Mouse (Mus musculus) midbrain, embryonic 11.5 days (tissue): ENCODE measurements at regions not wholly inside any gene's neighbourhood (a gene's known extent, or its start where the extent isn't known, plus 50 kb on each side); places are given as distances from the start of the nearest gene placed in this dataset.

ENCODE experiments used
- ATAC-seq: fragments of 200-750 bp; cut with Nextera tagmentation; 2 replicates; pipeline ENCODE4 v1.8.0; 2017; ENCODE audit warnings: moderate TSS enrichment, moderate library complexity; ENCODE audit not compliant: low FRiP score
- DNase-seq: peaks from one replicate; pipeline ENCODE4 v3.0.0; 2015; ENCODE audit warnings: low spot score; ENCODE audit errors: missing footprints
- H3K27ac ChIP-seq: fragments of 300-500 bp; sonication (generic); 2 replicates; pipeline ENCODE4 v1.5.1; 2014; ENCODE audit warnings: low read depth, low read length
- H3K27me3 ChIP-seq: fragments of 300-500 bp; sonication (generic); 2 replicates; pipeline ENCODE4 v1.6.1; 2014; ENCODE audit warnings: mild to moderate bottlenecking, low read length, moderate library complexity, mixed read lengths; ENCODE audit not compliant: control insufficient read depth, insufficient read depth
- H3K36me3 ChIP-seq: fragments of 300-500 bp; sonication (generic); 2 replicates; pipeline ENCODE4 v1.6.1; 2014; ENCODE audit warnings: mild to moderate bottlenecking, low read length, moderate library complexity, mixed read lengths; ENCODE audit not compliant: control insufficient read depth, insufficient read depth
- H3K4me1 ChIP-seq: fragments of 300-500 bp; sonication (generic); 2 replicates; pipeline ENCODE4 v1.6.1; 2014; ENCODE audit warnings: low read length; ENCODE audit not compliant: control insufficient read depth, insufficient read depth
- H3K4me2 ChIP-seq: fragments of 300-500 bp; sonication (generic); 2 replicates; pipeline ENCODE4 v1.6.1; 2014; ENCODE audit warnings: mild to moderate bottlenecking, moderate library complexity
- H3K4me3 ChIP-seq: fragments of 300-500 bp; sonication (generic); 2 replicates; pipeline ENCODE4 v1.5.1; 2014; ENCODE audit warnings: low read depth, low read length
- H3K9ac ChIP-seq: fragments of 300-500 bp; sonication (generic); 2 replicates; pipeline ENCODE4 v1.6.1; 2014; ENCODE audit warnings: low read length
- H3K9me3 ChIP-seq: fragments of 300-500 bp; sonication (generic); 2 replicates; pipeline ENCODE4 v1.6.1; 2016; ENCODE audit warnings: low read length; ENCODE audit not compliant: control insufficient read depth
- WGBS: fragments of 180-500 bp; shearing (Covaris S2); extraction: QIAGEN DNeasy Blood & Tissue Kit; methylation state at CpG from one replicate; pipeline ENCODE4 v1.1.7; 2014; 5-methylcytosine and 5-hydroxymethylcytosine counted together

DNA sequence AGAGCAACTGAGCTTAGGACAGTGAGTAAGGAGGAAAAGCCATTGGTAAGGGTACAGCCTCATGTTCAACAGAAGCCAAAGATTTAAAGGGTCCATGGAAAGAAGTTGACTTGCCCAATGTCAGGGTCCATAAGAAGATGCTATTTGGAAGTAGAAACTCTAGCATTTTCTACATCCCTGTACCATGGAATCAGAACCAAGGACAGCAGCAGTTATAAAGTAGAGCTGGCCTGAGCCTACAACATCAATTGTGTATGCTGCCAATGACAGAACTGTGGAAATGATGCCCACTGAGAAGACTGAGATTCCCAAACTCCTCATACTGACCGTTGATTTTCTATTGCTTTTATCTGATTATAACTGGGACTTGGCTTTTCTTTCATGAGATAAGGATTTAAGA, 107.0 kb upstream of the Nsun6 start:
- H3K9ac ChIP-seq = no peak overlapping the region
- no peaks in the 10 kb centered on the region for H3K9me3 ChIP-seq
- H3K4me2 ChIP-seq = no peak overlapping the region
- ATAC-seq (no peak), DNase-seq (no peak)
- H3K4me3 ChIP-seq = no peak overlapping the region
- no peak overlapping the region for H3K27ac ChIP-seq
- H3K27me3 ChIP-seq = no peaks in the 10 kb centered on the region
- 91% methylated on average over 1 of the region's 1 CpGs for WGBS
- H3K36me3 ChIP-seq = no peaks in the 10 kb centered on the region
- no peaks in the 10 kb centered on the region for H3K4me1 ChIP-seq

DNA sequence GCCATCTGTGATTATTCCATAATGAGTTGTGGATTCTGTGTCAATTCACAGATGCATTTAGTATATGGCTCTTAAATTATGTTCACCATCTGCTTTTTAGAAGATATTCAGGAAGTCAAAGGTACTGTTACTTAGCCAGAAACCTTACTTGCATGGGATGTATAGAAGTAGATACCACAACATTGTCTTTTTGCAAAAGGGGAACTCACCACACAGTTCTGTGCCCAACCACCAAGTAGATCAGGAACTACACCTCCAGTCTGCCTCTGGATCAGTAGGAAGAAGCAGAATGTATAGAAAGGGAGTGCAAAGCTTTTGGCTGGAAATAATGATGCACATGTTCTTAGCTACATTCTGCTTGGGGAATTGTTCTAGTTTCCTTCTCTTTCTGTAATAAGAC, 102.8 kb upstream of the Nsun6 start:
- Histone ChIP-seq H3K36me3 (no peaks in the 10 kb centered on the region), H3K4me2 (no peak overlapping the region), H3K27me3 (no peaks in the 10 kb centered on the region), H3K4me1 (no peaks in the 10 kb centered on the region), H3K9me3 (no peaks in the 10 kb centered on the region), H3K27ac (no peak overlapping the region), H3K4me3 (no peak overlapping the region), H3K9ac (no peak overlapping the region)
- DNase-seq = no peak
- ATAC-seq = no peak

DNA sequence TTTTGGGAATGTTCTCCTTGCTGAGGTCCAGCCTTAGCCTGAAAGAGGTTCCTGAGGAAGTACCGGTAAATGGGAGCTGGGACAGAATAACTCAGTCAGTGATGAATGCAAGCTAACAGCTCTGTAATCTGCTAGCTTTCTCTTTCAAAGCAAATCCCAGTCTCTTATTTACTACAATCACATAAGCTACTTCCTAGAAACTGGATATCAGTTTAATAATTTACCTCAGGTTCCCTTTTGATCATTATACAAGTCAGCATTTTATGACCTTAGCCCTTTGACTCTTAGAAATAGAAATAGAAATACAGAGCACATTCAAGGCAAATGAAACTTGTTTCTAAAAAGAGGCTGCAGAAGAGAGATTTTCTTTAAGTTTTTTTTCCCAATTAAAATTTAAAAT, 96.0 kb upstream of the Nsun6 start:
- H3K4me2 ChIP-seq = no peak overlapping the region
- DNase-seq = no peak
- H3K4me1 ChIP-seq = no peaks in the 10 kb centered on the region
- no peak overlapping the region for H3K4me3 ChIP-seq
- no peak overlapping the region for H3K9ac ChIP-seq
- no peaks in the 10 kb centered on the region for H3K27me3 ChIP-seq
- no peak for ATAC-seq
- no peaks in the 10 kb centered on the region for H3K36me3 ChIP-seq
- 97% methylated on average over 1 of the region's 1 CpGs for WGBS
- no peaks in the 10 kb centered on the region for H3K9me3 ChIP-seq
- H3K27ac ChIP-seq = no peak overlapping the region

DNA sequence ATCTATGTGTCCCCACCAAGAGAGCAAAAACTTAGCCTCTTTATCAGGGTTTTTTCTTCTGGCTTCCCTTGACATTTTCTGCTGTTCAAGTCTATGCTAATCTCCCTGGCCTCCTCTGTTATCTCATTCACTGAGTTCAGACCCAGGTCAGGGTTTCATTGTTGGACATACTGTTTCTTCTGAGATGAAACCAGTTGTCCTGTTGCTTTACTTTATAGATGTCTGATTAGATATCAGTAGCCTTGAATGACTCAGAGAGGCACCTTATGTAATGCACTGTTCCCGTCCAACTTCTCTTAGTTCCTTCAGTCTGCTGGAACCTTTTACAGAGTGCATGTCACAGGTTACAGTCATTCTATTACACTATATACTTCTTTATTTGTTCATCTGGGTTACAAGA, 93.5 kb upstream of the Nsun6 start:
- Histone ChIP-seq H3K27ac (no peak overlapping the region), H3K4me1 (no peaks in the 10 kb centered on the region), H3K9me3 (no peaks in the 10 kb centered on the region), H3K27me3 (no peaks in the 10 kb centered on the region), H3K9ac (no peak overlapping the region), H3K4me3 (no peak overlapping the region), H3K36me3 (no peaks in the 10 kb centered on the region), H3K4me2 (no peak overlapping the region)
- 83% methylated on average over 1 of the region's 1 CpGs for WGBS
- ATAC-seq (no peak), DNase-seq (no peak)

DNA sequence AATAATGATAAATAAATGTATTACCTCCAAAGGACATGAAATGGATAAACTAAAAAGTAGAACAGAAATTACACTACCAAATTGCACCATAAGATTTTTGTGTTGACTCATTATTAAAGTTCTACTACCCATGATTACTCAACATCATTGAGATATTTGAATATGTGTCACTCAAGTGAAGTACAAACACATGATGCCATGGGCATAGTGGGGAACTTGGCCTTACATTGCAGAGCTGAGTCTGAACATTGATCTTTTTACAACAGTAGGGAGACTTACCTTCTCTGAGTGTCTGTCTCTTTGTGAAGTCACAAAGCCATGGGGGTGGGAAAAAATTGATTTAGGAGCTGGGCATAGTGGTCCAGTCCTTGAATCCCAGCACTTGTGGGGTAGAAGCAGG, 92.1 kb upstream of the Nsun6 start:
- Histone ChIP-seq H3K27ac (no peak overlapping the region), H3K27me3 (no peaks in the 10 kb centered on the region), H3K9ac (no peak overlapping the region), H3K4me3 (no peak overlapping the region), H3K4me2 (no peak overlapping the region), H3K9me3 (no peaks in the 10 kb centered on the region), H3K4me1 (no peaks in the 10 kb centered on the region), H3K36me3 (no peaks in the 10 kb centered on the region)
- DNase-seq (no peak), ATAC-seq (no peak)

DNA sequence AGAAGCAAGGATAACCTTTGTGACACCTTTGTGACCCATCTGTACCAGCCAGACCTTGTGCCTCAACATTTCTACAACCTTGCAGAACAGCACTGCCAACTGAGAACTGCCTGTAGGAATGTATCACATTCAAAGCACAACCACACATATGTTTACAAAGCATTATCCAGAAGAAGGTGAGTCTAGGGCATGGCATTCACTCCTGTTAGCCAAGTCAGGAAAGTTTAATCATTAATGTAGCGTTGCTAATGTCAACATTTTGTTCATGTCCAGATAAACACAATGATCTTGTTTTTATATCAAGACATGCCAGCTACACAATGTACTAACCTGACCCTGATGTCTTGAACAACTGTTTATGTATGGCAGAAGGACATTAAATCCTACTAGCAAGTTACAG, 91.5 kb upstream of the Nsun6 start:
- H3K36me3 ChIP-seq = no peaks in the 10 kb centered on the region
- H3K4me3 ChIP-seq = no peak overlapping the region
- no peaks in the 10 kb centered on the region for H3K27me3 ChIP-seq
- ATAC-seq (no peak), DNase-seq (no peak)
- no peak overlapping the region for H3K27ac ChIP-seq
- no peaks in the 10 kb centered on the region for H3K9me3 ChIP-seq
- no peak overlapping the region for H3K9ac ChIP-seq
- WGBS = 88% methylated on average over 1 of the region's 1 CpGs
- H3K4me2 ChIP-seq = no peak overlapping the region
- H3K4me1 ChIP-seq = no peaks in the 10 kb centered on the region

DNA sequence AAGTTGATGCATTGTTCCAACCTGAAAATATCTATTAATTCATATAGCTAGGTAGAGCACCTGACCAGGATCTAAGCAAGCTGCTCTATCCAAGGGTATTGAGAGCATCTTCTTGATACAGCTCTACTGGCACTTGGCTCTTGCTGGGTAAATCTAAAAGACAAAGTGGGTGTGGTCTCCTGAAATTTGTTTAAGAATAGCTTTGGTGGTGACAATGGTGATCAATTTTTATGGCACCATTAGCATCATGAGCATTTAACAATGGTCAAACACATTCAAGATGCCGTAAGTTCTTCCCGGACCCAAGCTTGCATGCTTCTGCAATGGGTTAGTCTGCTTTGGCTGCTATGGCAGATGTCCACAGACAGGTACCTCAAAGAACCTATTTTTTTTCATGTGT, 89.9 kb upstream of the Nsun6 start:
- Histone ChIP-seq H3K4me2 (no peak overlapping the region), H3K27me3 (no peaks in the 10 kb centered on the region), H3K4me1 (no peaks in the 10 kb centered on the region), H3K9ac (no peak overlapping the region), H3K4me3 (no peak overlapping the region), H3K36me3 (no peaks in the 10 kb centered on the region), H3K27ac (no peak overlapping the region), H3K9me3 (no peaks in the 10 kb centered on the region)
- ATAC-seq (no peak), DNase-seq (no peak)
- 92% methylated on average over 2 of the region's 2 CpGs for WGBS

DNA sequence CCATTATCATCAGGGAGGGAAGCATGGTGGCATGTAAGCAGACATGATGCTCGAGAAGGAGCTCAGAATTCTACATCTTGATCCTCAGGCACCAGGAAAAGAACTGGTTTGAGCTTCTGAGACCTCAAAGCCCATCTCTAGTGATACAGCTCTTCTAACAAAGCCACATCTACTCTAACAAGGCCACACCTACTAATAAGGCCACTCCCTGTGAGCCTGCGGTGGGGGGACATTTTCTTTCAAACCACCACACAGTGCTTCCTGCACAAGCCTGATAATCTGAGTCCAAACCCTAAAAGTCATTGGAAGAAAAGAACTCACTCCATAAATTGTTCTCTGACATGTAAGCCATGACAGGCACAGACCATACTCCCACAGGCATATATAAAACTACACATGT, 85.0 kb upstream of the Nsun6 start:
- Histone ChIP-seq H3K4me2 (no peak overlapping the region), H3K27me3 (no peaks in the 10 kb centered on the region), H3K27ac (no peak overlapping the region), H3K36me3 (no peaks in the 10 kb centered on the region), H3K4me1 (no peaks in the 10 kb centered on the region), H3K9ac (no peak overlapping the region), H3K4me3 (no peak overlapping the region), H3K9me3 (no peaks in the 10 kb centered on the region)
- DNase-seq (no peak), ATAC-seq (no peak)
- 81% methylated on average over 2 of the region's 2 CpGs for WGBS
